Mouse (Mus musculus) spleen, adult 12 weeks (tissue): Measurements from ENCODE around the gene Vps33b.
A peak's percentile ranks its signal among the peaks of the same experiment; 100 is the strongest.
"Not testable (repeated sequence)": the region's sequence is repeated elsewhere in the genome, so short reads cannot be mapped to it uniquely, and the experiment has no call there.

ENCODE experiments used
- DNase-seq: peaks from one replicate; pipeline ENCODE4 v3.0.0; 2022; ENCODE audit warnings: low spot score

The Vps33b gene

GRCm38 (mm10) chr7:80319846-80320496 is 50.5 kb downstream of the Vps33b start:
- no peak for DNase-seq

GRCm38 (mm10) chr7:80323336-80323735 is 53.9 kb downstream of the Vps33b start:
- DNase-seq: no peak

DNA sequence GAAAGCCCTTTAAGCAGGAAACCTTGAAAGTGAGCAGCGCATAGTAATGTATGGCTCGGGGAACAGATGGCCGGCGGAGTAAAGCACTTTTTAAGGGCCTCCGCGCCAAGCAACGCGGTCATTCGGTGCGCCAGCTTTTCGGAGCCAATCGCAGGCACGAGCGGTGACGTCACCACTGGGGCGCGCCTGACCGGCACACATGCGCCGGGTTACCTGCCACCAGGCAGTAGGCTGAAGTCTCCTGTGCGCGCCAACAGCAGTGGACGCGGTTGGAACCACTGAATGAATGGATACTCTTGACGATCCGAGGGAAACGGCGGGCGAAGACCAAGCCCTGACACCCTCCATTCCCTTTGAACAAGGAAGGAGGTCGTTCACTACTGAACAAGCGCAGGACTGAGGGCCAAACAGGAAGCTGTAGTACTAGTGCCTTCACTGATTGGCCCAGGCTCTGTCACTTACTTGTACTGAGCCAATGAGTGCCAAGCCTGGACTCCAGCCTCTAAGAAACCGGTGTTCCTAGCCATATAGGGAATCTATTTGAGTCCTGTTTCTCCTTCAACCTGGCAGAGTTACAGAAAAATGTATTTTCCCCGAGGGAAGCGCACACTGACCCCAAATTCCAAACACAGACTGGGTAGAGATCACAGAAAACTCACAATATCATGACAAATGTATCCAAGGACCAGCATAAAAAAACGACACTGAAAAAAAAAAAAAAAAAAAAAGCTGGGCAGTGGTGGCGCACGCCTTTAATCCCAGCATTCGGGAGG is 54.8 kb downstream of the Vps33b start, which contains the start of gene Rccd1:
Rccd1 (minus strand) TSS at position 412 of the 773 bp plus-strand sequence.
- peak; percentile 96 for DNase-seq

DNA sequence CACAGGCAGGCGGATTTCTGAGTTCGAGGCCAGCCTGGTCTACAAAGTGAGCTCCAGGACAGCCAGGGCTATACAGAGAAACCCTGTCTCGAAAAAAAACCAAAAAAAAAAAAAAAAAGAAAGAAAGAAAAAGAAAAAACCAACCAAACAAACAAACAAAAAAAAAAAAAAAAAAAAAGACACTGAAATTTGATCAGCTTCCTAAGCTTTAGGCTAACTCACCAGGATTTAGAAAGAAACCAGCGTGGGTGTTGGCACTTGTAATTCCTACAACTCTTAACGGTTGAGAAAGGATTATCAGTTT is 55.3 kb downstream of the Vps33b start:
- DNase-seq: not testable (repeated sequence)

DNA sequence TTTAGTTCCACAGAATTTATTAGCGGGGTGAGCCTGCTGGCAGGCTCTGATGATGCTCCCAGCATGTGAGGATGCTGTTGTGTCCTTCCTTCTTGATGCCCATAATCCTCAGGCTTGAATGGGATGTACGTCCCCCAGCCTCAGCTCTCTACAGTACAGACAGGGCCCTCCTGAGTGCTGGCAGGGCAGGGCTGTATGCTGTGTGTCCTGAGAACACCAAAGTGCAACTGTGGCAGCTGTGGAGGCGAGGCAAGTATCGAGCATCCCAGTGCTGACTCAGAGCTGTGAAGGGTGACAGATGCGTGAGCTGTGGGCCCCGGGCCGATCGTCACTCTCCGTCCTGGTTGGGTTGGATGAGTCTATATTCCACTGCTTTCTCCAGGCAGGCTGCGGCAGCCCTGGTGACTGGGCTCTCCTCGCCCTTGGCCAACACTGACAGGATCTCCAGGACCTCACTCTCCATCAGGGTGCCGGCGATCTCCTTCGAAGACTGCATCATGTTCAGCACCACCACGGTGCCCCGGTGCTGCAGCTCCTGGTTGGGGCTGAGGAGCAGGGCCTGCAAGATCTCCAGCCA is 55.9 kb downstream of the Vps33b start:
- no peak for DNase-seq

GRCm38 (mm10) chr7:80326076-80326475 is 56.6 kb downstream of the Vps33b start:
- no peak for DNase-seq

- no peak for DNase-seq
Measured at GRCm38 (mm10) chr7:80330278-80330677, 60.8 kb downstream of the Vps33b start.

DNA sequence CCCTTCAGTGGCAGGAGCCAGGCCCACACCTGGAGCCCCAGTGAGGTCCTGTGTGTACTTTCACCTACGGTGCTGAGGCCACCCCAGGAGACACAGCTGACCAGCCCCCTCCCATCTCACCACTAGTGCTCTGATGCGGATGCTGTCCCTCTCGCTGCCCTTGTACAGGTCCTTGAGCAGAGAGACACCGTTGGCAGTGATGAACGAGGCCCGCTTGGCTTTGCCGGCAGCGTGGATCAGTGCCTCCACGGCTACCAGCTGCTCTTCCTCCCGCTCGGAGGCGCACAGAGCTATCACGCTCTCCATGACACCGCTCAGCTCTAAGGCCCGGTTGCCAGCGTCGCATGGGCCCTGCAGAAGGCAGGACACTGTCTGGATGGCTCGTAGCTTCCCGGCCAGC is 62.0 kb downstream of the Vps33b start:
- DNase-seq: no peak

- DNase-seq: no peak
Measured at GRCm38 (mm10) chr7:80334848-80335247, 65.4 kb downstream of the Vps33b start.

DNA sequence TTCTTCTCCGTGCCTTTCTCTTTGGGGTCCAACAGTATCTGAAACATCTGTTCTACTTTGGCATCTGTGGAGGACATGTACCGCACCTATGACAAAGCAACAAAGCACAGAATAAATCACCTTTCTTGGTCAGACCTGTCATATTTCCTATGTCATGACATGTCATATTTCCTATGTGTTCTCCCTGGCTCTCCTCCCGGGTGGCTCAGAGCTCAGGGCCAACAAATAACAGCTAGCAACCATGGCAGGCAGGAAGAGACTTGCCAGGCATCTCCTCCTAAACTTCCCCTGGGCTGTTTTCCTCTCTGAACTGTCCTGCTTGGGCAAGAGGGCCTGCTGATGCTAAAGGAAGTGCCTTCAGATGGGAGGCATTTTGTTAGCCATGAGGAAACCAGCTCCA is 67.5 kb downstream of the Vps33b start:
- DNase-seq: no peak

DNA sequence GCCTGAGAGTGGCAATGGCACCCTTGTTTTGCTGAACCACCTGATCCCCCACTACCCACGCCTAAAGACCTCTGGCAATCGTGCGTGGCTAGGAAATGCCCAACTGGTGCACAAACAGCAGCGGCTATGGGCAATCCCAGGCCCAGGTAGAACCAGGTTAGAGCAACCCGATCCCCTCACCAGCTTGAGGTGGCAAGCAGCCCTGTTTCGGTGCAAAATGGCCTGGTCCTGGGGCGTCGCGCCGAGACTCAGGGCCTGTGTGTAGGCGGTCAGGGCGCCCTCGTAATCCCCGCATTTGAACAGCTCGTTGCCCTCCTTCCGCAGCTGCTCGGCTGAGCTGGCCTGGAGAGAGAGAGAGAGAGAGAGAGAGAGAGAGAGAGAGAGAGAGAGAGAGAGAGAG is 69.9 kb downstream of the Vps33b start:
- no peak for DNase-seq

DNA sequence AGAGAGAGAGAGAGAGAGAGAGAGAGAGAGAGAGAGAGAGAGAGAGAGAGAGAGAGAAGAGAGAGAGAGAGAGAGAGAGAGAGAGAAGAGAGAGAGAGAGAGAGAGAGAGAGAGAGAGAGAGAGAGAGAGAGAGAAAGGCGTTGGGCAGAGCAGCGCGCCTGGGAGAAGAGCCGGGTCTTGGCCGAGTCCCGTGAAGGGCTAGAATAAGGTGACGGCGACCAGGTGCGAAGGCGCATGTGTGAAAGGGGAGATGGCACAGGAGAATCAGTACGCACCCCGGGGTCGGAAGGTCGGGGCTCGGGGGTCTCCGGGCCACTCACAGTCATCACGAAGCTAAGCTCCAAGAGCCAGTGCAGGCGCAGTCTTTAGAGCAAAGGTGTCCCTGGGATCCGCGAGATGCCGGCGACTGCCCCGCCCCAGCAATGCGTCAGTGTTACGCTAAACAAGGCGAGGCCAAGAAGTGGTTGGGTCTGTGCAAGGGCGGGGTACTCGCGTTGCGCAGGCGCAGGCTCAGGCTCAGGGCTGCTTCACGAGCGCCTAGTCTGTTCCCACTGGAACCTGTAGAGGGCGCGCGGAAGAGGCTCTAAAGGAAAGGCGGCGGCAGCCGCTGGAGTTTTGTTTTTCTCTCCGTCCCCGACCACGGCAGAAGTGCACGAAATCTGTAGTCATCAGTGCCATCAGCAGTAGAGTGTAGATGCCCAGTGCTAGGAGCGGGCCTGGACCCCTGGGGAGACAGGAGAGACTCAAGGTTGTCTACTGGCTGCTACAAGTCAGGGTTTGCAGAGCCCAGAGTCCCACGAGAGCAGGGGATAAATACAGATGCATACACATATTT is 70.6 kb downstream of the Vps33b start:
- peak; percentile 97 for DNase-seq

DNA sequence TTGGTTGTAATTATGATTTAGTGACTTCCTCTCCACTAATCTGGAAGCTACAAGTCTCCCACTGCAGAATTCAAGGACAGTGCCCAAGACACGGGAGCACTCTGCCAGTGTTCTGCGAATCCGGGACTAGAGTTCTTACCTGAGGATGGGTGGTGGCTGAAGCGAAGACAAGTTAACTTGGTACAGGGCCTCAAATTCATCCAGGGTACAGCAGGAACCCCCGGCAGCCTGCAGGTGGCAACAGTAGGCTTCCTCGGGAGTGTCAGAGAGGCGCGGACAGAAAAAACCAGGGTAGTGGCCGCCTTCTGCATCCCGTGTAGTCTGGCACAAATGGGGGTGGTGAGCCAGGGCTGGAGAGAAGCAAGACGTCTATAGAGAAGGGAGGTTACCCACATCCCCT is 71.3 kb downstream of the Vps33b start, which contains the start of gene Unc45a:
Unc45a (minus strand) TSS at position 213 of the 400 bp plus-strand sequence.
- peak; percentile 62 for DNase-seq
